Mouse (Mus musculus) midbrain, embryonic 16.5 days (tissue): ENCODE measurements at regions not wholly inside any gene's neighbourhood (a gene's known extent, or its start where the extent isn't known, plus 50 kb on each side); places are given as distances from the start of the nearest gene placed in this dataset. TPM values are rescaled to one million over a fixed set of nuclear protein-coding genes. Genes with fewer than 3 reads are reported as not detected.

Experiments used
- microRNA-seq: library from miRNA; unstranded; fragments of <30 nt; microRNA quantifications from one replicate; pipeline ENCODE4, GENCODE M21; 2017

Small RNAs in the stretch of these regions (microRNA-seq; reads per million reads assigned to microRNA genes)
- gene Mir6368, result not detected
